Mouse (Mus musculus) hindbrain, embryonic 12.5 days (tissue): Measurements from ENCODE around the gene Fcnb. TPM values are rescaled to one million over a fixed set of nuclear protein-coding genes. Genes with fewer than 3 reads are reported as not detected.
A peak's percentile ranks its signal among the peaks of the same experiment; 100 is the strongest.

ENCODE experiments used
- ATAC-seq: fragments of 200-750 bp; cut with Nextera tagmentation; 2 replicates; pipeline ENCODE4 v1.8.0; 2017; ENCODE audit warnings: moderate TSS enrichment; ENCODE audit not compliant: low FRiP score
- H3K27ac ChIP-seq: fragments of 300-500 bp; sonication (generic); 2 replicates; pipeline ENCODE4 v1.5.1; 2016; ENCODE audit warnings: mild to moderate bottlenecking
- H3K27me3 ChIP-seq: fragments of 300-500 bp; sonication (generic); 2 replicates; pipeline ENCODE4 v1.6.1; 2016; ENCODE audit warnings: mild to moderate bottlenecking
- H3K36me3 ChIP-seq: fragments of 300-500 bp; sonication (generic); 2 replicates; pipeline ENCODE4 v1.6.1; 2016; ENCODE audit warnings: mild to moderate bottlenecking
- H3K4me1 ChIP-seq: fragments of 300-500 bp; sonication (generic); 2 replicates; pipeline ENCODE4 v1.6.1; 2016
- H3K4me2 ChIP-seq: fragments of 300-500 bp; sonication (generic); replicated peaks from 2 replicates; pipeline ENCODE4 v1.6.1; 2016; ENCODE audit warnings: mild to moderate bottlenecking
- H3K4me3 ChIP-seq: fragments of 300-500 bp; sonication (generic); 2 replicates; pipeline ENCODE4 v1.5.1; 2016; ENCODE audit warnings: mild to moderate bottlenecking
- H3K9ac ChIP-seq: fragments of 300-500 bp; sonication (generic); 2 replicates; pipeline ENCODE4 v1.6.1; 2016; ENCODE audit warnings: mild to moderate bottlenecking, moderate library complexity
- H3K9me3 ChIP-seq: fragments of 300-500 bp; sonication (generic); replicated peaks from 2 replicates; pipeline ENCODE4 v1.6.1; 2016; ENCODE audit warnings: mild to moderate bottlenecking
- whole genome bisulfite sequencing: fragments of 180-500 bp; shearing (Covaris S2); methylation state at CpG from one replicate; pipeline ENCODE4 v1.1.7; 2016; 5-methylcytosine and 5-hydroxymethylcytosine counted together
- polyA plus RNA-seq: library from polyadenylated mRNA; unstranded; fragments of >200 nt; fragmentation: Nextera tagmentation; extraction: Ambion mirVana; gene quantifications from 2 replicates; pipeline ENCODE4 v1.2.1, GENCODE M21; 2016

Gene Fcnb
- polyA plus RNA-seq = 0.46 and 0.66 TPM in 2 replicates

DNA sequence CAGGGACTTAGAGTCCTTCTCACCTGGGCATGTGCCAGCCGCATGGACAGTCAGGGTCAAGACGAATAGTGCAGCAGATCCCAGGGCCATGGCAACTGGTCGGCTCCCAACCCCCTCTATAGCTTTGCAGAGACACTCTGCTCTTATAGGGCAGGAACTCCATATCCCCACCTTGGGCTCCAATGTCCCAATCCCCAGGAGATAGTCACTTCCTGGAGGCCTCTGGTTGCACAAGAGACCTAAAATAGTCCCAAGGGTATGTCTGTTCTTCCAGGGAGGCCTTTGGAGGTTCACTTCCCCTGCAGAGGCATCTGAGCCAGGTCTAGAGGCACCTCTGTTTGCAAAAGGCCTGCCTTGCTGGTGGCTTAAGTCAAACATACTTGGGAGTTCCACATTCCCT, at the start of gene Fcnb:
Gene Fcnb, minus strand, starts transcription at position 118 of the 400 bp plus-strand sequence.
- Histone ChIP-seq H3K4me1 (peaks cover 9% of the 10 kb centered on the region), H3K27me3 (no peaks in the 10 kb centered on the region), H3K27ac (no peak within 1 kb of the TSS), H3K4me2 (no peak within 1 kb of the TSS), H3K4me3 (no peak within 1 kb of the TSS), H3K9me3 (0 out of 2 replicates have a peak, but pooled peaks cover 3% of the 10 kb centered on the region), H3K36me3 (no peaks in the 10 kb centered on the region), H3K9ac (no peak within 1 kb of the TSS)
- 86% methylated on average over 3 of the region's 3 CpGs for WGBS
- no peak for ATAC-seq

DNA sequence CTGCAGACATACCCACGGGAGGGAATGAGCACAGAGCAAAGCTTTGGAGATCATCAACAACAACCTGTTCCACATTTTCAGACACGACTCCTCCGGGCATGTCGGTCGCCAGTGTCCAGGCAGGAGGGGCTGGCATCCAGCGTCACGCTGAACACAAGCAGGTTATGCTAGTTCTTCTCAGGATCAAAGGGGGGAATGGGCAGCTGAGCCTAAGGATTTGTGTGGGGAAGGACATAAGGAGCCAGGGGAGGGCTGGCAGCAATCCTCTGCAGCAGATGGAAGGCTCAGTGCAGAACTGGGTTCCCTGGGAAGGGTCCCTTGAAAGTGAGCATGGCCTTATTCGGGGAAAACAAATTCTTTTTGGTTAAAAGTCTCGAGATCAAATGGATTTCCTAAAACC, 49.1 kb upstream of the Fcnb start:
- WGBS = 86% methylated on average over 9 of the region's 9 CpGs
- H3K36me3 ChIP-seq = no peaks in the 10 kb centered on the region
- no peak overlapping the region for H3K4me3 ChIP-seq
- ATAC-seq = no peak
- H3K9me3 ChIP-seq = no peaks in the 10 kb centered on the region
- H3K27ac ChIP-seq = no peak overlapping the region
- no peaks in the 10 kb centered on the region for H3K27me3 ChIP-seq
- no peak overlapping the region for H3K9ac ChIP-seq
- H3K4me2 ChIP-seq = no peak overlapping the region
- peaks cover 5% of the 10 kb centered on the region for H3K4me1 ChIP-seq

DNA sequence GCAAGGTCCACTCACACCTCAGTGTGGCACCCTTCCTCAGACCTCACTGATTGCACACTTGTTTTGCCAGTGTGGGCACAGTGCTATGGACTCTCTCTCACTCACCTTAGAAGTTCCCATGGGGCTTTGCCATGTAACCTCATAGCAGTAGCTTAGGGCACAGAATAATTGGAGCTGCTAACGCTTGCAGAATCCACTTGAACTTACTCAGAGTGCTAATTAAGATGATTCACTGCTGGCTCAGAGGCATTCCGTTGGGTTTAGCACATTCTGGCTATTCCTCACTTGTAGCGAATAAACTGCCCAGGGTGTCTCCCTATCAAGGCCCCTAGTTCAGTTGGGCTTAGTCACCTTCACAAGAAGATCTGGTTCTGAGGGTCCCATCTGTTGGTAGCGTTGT, 47.4 kb upstream of the Fcnb start:
- H3K4me2 ChIP-seq = no peak overlapping the region
- H3K4me3 ChIP-seq = no peak overlapping the region
- no peak overlapping the region for H3K27ac ChIP-seq
- no peaks in the 10 kb centered on the region for H3K27me3 ChIP-seq
- no peak for ATAC-seq
- 87% methylated on average over 4 of the region's 4 CpGs for WGBS
- H3K9ac ChIP-seq = no peak overlapping the region
- no peaks in the 10 kb centered on the region for H3K4me1 ChIP-seq
- no peaks in the 10 kb centered on the region for H3K36me3 ChIP-seq
- H3K9me3 ChIP-seq = no peaks in the 10 kb centered on the region

DNA sequence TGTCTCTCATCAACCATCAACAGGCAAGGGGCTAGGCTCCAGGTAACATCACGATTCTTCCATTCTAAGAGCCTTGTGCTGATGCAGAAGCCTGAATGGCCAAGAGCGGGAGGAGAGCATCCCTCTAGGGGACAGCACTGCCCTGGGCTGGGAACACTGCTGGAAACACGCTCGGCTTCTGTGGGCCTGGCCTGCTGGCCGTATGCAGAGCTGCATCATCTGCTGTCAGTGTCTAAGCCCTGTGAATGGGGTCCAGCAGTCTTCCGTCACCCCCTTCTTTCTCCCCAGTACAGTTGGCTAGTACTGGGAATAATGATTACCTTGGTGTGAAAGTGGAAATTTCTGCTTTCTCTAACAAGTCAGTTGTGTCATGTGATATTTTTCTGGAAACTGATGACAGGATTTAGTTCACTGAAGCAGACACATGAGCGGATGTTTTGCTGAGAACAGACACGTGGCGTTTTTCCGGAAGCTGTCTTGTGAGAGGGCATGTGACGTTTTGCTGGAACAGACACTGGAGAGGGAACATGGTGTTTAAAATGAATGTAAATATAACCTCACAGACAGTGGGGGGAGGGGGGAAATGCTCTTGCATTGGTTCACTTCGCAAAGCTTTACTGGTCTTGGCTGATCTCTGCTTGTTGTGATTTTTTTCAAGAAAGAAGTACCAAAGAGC, 42.2 kb upstream of the Fcnb start:
- H3K4me3 ChIP-seq = no peak overlapping the region
- no peaks in the 10 kb centered on the region for H3K9me3 ChIP-seq
- no peak overlapping the region for H3K4me2 ChIP-seq
- ATAC-seq = no peak
- no peak overlapping the region for H3K9ac ChIP-seq
- H3K27ac ChIP-seq = no peak overlapping the region
- H3K27me3 ChIP-seq = peaks cover under 1% of the 10 kb centered on the region; the same call in 1 of the 2 replicates
- no peaks in the 10 kb centered on the region for H3K4me1 ChIP-seq
- WGBS = 79% methylated on average over 12 of the region's 12 CpGs
- no peaks in the 10 kb centered on the region for H3K36me3 ChIP-seq

DNA sequence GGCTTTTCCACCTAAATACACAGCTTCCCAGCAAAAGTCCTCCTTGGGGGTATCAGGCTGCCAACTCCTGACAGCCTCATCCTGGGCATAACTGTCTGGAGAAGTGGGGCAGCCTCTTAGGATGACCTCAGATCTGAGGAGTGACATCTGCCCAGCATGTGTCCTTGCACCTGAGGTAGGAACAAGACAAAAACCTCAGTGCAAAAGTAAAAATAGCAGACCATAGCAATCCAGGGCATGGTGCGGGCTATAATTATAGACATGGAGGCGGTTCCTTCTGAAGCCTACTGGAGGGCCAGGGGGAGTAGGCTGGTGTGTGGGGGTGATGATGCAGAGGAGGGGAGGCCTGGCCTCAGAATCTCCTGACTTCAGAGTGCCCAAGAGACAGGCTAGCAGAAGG, 39.2 kb upstream of the Fcnb start:
- Histone ChIP-seq H3K36me3 (no peaks in the 10 kb centered on the region), H3K9me3 (no peaks in the 10 kb centered on the region), H3K27me3 (peaks cover 3% of the 10 kb centered on the region; the same call in 1 of the 2 replicates), H3K4me1 (peaks cover 4% of the 10 kb centered on the region; the same call in 1 of the 2 replicates), H3K4me2 (no peak overlapping the region), H3K4me3 (no peak overlapping the region), H3K27ac (no peak overlapping the region), H3K9ac (no peak overlapping the region)
- 98% methylated on average over 2 of the region's 2 CpGs for WGBS
- ATAC-seq = no peak

DNA sequence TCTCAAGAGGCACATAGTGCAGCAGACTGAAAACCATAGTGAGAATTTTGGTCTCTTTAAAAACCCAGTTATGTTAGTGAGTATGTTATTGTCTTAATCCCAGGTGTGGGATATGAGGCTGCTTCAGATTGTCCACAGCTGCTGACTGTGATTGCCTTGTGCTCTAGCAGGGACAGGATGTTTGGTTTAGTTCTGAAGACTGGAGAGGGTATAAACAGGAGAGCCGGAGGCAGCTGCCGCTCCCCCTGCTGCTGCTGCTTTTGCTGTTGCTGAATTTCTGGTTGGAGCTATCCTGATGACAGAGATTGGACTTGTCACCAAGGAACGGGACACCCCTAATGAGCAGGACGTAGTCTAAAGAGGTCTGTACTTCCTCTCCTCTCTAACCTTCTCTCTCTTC, 36.6 kb upstream of the Fcnb start:
- WGBS = 83% methylated on average over 4 of the region's 4 CpGs
- no peak for ATAC-seq
- Histone ChIP-seq H3K4me3 (no peak overlapping the region), H3K4me1 (peaks cover 24% of the 10 kb centered on the region), H3K9ac (no peak overlapping the region), H3K27me3 (peaks cover 3% of the 10 kb centered on the region; the same call in 1 of the 2 replicates), H3K27ac (no peak overlapping the region), H3K36me3 (no peaks in the 10 kb centered on the region), H3K9me3 (no peaks in the 10 kb centered on the region), H3K4me2 (no peak overlapping the region)

DNA sequence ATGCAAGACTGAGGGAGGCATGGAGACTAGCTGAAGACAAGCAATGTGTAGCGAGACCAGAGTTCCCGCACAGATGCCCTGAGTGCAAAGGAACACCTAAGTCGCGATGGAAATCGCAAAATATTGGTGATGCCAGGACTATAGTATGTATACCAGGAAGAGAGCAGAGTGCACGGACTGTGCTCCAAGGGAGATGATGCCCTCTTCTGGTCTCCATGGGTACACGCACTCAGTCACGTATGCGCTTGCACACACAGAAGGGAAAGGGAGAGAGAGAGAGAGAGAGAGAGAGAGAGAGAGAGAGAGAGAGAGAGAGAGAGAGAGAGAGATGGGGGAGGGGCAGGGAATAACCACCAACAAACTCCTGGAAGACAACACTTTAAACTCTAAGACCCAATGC, 35.7 kb upstream of the Fcnb start:
- H3K9me3 ChIP-seq = no peaks in the 10 kb centered on the region
- peaks cover 9% of the 10 kb centered on the region for H3K27me3 ChIP-seq
- 95% methylated on average over 9 of the region's 9 CpGs for WGBS
- no peak for ATAC-seq
- H3K4me3 ChIP-seq = no peak overlapping the region
- H3K9ac ChIP-seq = no peak overlapping the region
- H3K4me2 ChIP-seq = no peak overlapping the region
- no peaks in the 10 kb centered on the region for H3K36me3 ChIP-seq
- H3K27ac ChIP-seq = no peak overlapping the region
- peaks cover 26% of the 10 kb centered on the region for H3K4me1 ChIP-seq

DNA sequence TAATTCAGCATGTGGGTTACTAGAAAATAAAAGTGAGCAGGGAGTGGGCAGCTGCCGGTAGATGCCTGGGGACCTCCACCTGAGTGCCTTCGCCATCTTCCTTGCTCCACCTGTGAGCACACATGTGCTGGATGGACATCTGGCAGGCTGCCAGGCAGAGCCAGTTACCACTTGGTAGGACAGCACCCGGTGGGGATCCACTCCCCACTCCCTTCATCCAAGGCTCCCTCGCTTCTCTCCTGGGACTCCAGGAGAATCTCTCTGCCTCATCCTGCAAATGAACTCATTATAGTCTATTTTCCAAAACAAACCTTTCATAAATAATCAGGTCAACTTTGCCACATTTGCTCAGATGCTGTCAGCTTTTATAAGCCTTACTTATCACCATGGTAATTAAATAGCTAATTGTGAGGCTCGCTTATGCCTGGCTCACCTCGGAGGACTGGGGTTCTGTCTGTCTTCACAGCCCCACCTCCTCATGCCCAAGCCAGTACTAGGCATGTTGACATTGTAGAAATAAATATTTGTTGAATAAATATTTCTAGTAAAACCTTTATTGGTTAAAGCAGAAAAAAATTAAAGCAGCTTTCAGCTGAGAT, 33.9 kb upstream of the Fcnb start:
- H3K27me3 ChIP-seq = peaks cover 9% of the 10 kb centered on the region
- H3K9me3 ChIP-seq = no peaks in the 10 kb centered on the region
- peak; percentile 18; the same call in 1 of the 2 replicates for ATAC-seq
- peak overlapping the region; percentile 13; the same call in 1 of the 2 replicates for H3K4me2 ChIP-seq
- 49% methylated on average over 6 of the region's 6 CpGs for WGBS
- H3K4me1 ChIP-seq = peaks cover 32% of the 10 kb centered on the region
- H3K4me3 ChIP-seq = no peak overlapping the region
- no peak overlapping the region for H3K9ac ChIP-seq
- no peaks in the 10 kb centered on the region for H3K36me3 ChIP-seq
- H3K27ac ChIP-seq = peak overlapping the region; percentile 70

DNA sequence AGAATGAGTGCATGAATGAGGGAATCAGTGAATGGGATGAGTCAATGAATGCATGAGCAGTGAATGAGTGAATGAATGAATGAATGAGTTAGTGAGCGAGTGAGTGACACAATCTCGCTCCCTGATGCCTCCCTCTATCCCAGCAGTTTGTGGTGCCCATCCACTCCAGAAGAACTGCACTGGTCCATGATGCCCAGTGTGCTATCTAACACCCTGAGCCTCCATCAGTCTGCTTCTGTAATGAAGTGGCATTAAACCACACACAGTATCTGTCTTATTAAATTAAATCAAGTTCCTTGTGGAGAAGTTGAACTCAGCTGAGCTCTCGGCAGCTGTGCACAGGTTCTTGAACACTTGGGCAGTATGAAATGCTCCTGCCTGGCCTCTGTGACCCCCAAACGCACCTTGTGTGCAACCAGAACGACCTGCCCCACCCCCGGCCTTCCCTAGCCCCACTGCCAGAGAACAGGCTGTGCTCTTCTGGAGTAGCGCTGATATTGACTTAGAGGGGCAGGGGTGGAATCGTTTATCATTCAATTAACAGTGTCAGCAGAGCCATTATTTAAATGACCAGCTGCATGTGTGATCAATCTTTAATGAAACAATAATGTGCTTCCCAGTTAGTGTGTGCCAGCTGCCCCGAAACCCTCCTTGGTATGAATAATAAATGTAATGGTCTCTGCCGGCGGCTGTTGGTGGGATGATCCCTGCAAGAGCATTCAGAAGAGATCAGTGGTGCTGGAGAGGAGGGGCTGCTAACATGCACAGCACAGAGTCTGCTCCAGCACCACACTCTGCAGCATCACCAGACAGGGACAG, 33.0 kb upstream of the Fcnb start:
- Histone ChIP-seq H3K4me3 (no peak overlapping the region), H3K4me2 (peak overlapping the region; percentile 13; the same call in 1 of the 2 replicates), H3K27me3 (peaks cover 9% of the 10 kb centered on the region), H3K4me1 (peaks cover 32% of the 10 kb centered on the region), H3K9ac (no peak overlapping the region), H3K27ac (peak overlapping the region; percentile 70), H3K36me3 (no peaks in the 10 kb centered on the region), H3K9me3 (no peaks in the 10 kb centered on the region)
- ATAC-seq = peak; percentile 88
- 36% methylated on average over 11 of the region's 11 CpGs for WGBS

DNA sequence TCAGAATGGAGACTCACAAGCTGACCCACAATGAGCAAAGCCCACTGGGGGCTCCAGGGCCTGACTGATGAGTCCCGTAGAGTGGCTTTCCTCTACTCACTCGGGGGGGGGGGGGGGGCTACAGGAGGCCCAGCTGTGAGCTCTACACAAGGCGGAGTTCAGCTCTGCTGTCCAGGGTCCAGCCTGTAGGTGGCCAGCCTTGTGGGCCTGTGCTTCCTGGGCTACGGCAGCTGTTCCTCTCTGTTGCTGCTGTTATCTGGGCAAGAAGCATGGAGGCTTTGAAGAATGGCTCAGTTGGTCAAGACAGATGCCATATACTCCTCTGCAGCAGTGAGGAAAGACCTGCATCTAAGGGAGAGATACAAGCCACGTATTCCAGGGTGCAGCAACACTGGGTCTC, 24.1 kb upstream of the Fcnb start:
- Histone ChIP-seq H3K4me2 (no peak overlapping the region), H3K27ac (no peak overlapping the region), H3K4me1 (peaks cover 9% of the 10 kb centered on the region; the same call in 1 of the 2 replicates), H3K36me3 (no peaks in the 10 kb centered on the region), H3K4me3 (no peak overlapping the region), H3K27me3 (no peaks in the 10 kb centered on the region; the same call in 1 of the 2 replicates), H3K9me3 (no peaks in the 10 kb centered on the region), H3K9ac (no peak overlapping the region)
- WGBS = 70% methylated on average over 4 of the region's 5 CpGs
- no peak for ATAC-seq

DNA sequence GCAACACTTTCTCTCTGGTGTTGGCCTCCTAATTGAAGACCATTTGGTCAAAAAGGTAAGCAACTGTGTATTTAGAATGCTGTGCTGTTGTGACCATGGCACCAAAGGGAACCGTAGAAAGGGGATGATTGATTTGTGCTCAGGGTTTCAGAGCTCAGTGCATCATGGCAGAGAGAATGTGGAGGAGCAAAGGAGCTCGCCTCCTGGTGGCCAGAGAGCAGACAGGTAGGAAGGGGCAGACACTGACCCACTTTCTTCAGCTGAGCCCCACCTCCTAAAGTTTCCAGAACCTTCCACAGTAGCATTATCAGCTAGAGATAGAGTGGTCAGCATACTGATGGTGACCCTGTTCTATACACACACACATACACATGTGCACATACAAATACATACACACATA, 21.3 kb upstream of the Fcnb start:
- H3K9ac ChIP-seq = no peak overlapping the region
- no peaks in the 10 kb centered on the region for H3K36me3 ChIP-seq
- ATAC-seq = no peak

DNA sequence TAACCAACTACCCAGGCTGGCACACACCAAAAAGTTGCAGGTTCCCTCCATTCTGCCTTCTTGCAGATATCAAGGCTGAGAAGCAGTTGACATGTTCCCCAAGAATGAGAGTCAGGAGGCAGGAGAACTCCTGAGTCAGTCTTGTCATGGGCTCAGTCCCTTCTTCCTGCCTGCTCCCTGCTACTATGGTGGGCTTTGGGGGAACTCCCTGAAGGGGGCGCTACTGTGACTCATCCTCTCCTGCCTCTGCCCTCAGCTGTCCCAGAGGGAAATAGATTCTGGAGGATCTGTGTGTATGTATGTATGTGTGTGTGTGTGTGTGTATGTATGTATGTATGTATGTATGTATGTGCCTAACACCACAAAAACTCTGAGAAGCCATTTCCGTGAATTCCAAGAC, 19.0 kb upstream of the Fcnb start:
- Histone ChIP-seq H3K4me2 (no peak overlapping the region), H3K4me3 (no peak overlapping the region), H3K9me3 (no peaks in the 10 kb centered on the region), H3K9ac (no peak overlapping the region), H3K4me1 (peaks cover 11% of the 10 kb centered on the region), H3K36me3 (no peaks in the 10 kb centered on the region), H3K27ac (no peak overlapping the region), H3K27me3 (no peaks in the 10 kb centered on the region)
- 59% methylated on average over 2 of the region's 2 CpGs for WGBS
- no peak for ATAC-seq

More for the DNA sequence above, 21.3 kb upstream of the Fcnb start:
- peaks cover 5% of the 10 kb centered on the region; the same call in 1 of the 2 replicates for H3K4me1 ChIP-seq
- no peaks in the 10 kb centered on the region; the same call in 1 of the 2 replicates for H3K27me3 ChIP-seq
- no peak overlapping the region for H3K4me2 ChIP-seq
- 80% methylated on average over 2 of the region's 2 CpGs for WGBS
- no peak overlapping the region for H3K27ac ChIP-seq
- H3K4me3 ChIP-seq = no peak overlapping the region
- no peaks in the 10 kb centered on the region for H3K9me3 ChIP-seq
